Mouse (Mus musculus): ENCODE measurements around the gene Cd59a.
"Not testable (repeated sequence)": the region's sequence is repeated elsewhere in the genome, so short reads cannot be mapped to it uniquely, and the experiment has no call there.

The Cd59a gene

DNA sequence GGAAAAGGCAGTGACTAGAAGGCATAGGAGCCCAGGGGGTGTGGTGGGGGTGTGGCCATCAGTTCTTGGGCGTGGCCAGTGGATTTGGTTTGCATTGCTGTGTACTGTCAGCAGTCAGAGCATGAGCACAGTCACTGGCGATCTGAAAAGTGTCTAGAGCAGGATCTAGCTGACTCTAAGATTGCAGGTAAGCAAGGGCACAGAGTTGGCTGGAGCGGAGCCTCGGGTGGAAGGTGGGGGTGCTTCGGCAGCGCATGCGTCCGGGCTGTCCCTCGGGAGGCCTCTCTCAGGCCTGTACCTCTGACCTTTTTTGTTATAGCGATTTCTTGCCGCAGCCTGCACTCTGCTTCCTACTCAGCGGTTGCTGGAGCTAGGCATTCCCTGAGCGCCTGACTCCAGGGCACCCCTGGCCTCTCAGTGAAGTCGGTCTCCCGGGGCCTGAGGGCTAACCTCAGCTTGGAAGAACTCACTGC is at the start of gene Cd59a:
Gene Cd59a (plus strand): TSS at position 61 of the 473 bp plus-strand sequence.
- DNase-seq (ENCODE audit: low read depth, low spot score) = peak; percentile 91

DNA sequence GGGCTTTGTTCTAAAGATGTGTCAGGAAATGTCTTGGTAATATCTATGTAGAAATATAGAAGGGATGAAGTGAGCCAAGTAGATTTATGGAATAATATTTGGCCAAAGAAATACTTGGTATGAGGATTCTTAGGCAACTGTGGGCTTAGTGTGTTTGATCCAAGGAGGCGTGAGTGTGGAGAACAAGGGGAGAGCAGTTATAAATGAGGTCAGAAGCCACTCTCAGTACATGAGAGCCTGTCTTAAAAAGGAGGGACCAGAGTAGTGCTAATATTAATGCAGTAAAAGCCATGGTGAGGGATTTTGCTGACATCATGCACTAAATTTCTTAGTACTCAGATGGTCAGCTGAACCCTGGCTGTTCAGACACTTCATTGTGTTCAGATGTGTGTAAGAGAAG is 37.2 kb upstream of the Cd59a start:
- DNase-seq (ENCODE audit: low read depth, low spot score) = no peak

DNA sequence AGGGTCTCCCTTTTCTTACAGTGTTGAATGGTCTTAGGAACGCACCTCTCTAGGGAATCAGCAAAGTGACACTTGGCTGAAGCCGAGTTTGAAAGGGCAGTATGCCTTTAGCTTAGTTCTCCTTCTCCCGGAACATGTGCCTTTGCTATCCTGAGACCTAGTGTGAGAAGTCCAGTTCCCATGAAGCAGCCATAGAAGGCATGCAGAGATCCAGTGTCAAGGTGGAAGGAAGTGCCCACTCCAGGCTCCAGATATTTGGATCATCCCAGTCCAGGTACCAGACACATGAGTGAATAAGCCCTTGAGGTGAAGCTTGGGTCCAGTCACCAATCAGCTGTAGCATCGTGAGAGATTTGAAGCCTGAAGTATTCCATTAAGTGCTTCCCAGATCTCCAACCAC is 36.6 kb upstream of the Cd59a start:
- DNase-seq (ENCODE audit: low read depth, low spot score) = no peak

DNA sequence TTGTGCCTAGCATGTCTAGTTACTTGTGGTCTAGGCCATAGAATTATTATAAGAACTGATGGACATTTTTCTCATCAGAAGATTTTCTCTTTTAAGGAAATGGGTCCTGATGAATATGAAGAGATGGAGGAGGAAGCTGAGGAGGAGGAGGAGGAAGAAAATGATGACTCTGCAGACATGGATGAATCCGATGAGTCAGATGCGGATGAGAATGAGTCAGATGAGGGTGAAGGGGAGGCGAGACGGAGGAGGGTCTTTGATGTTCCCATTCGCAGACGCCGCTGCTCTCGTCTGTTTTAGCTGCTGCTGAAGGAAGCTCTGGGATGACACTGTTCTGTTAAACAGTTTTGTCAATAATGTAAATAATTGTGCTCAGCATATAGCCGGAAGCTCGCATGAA is 35.8 kb upstream of the Cd59a start:
- DNase-seq (ENCODE audit: low read depth, low spot score) = no peak

- no peak for DNase-seq (ENCODE audit: low read depth, low spot score)
These were observed 34.6 kb upstream of the Cd59a start for GRCm38 (mm10) chr2:104060996-104061395.

DNA sequence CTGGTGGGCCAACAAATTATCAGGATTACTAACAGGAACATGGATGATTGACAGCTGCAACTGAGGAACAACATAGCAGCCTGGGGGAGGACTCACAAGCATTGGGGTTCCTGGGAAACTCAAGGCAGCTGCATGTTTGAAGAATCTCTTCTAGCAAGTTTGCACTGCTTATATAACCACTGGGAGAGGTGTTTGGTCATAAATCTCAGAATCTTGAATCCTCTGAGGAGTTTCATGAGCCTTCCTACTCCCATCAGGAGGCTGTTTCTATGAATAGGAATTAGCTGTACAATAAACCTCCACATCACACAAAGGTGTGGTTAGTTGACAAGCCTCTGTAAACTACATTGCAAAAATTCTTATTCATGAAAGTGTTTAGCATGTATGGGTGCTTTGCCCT is 32.9 kb upstream of the Cd59a start:
- DNase-seq (ENCODE audit: low read depth, low spot score) = no peak

- no peak for DNase-seq (ENCODE audit: low read depth, low spot score)
These were observed 31.4 kb upstream of the Cd59a start for GRCm38 (mm10) chr2:104064152-104064551.

DNA sequence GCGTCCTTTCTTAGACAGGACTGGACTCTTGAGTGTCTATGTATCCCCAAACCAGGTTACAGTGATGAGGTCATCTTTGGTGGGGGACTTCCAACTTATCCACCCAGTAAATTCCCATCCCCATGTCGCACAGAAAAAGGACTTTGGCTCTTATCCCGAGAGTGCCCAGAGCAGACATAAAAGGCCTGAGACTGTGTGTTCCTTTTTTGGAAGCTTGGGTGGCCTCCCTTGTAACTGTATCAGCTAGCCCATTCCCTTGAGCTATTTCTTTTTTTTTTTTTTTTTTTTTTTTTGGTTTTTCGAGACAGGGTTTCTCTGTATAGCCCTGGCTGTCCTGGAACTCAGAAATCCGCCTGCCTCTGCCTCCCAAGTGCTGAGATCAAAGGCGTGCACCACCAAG is 30.1 kb upstream of the Cd59a start, which contains the start of gene Gm10912:
Gene Gm10912 (plus strand): TSS at position 301 of the 400 bp plus-strand sequence.
- not testable (repeated sequence) for DNase-seq (ENCODE audit: low read depth, low spot score)

- not testable (repeated sequence) for DNase-seq (ENCODE audit: low read depth, low spot score)
These were observed 27.2 kb upstream of the Cd59a start, which contains the start of gene Gm10799 for GRCm38 (mm10) chr2:104068450-104068849. TSS of gene Gm10799 (minus strand) at chr2:104068550.

DNA sequence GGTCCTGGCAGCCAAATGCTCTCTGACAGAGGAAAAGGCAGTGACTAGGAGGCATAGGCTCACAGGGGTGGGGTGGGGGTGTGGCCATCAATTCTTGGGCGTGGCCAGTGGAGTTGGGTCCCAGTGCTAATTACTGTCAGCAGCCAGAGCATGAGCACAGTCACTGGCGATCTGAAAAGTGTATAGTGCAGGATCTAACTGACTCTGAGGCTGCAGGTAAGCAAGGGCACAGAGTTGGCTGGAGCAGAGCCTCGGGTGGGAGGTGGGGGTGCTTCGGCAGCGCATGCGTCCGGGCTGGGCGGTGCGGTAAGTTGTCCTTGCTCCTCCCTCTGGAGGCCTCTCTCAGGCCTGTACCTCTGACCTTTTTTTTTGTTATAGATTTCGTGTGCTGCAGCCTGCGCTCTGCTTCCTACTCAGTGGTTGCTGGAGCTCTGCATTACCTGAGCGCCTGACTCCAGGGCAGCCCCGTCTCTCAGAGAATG is 25.9 kb upstream of the Cd59a start, which contains the start of gene Cd59b:
Gene Cd59b (plus strand): TSS at position 146 of the 482 bp plus-strand sequence.
- DNase-seq (ENCODE audit: low read depth, low spot score) = peak; percentile 80

- not testable (repeated sequence) for DNase-seq (ENCODE audit: low read depth, low spot score)
These were observed 17.3 kb upstream of the Cd59a start for GRCm38 (mm10) chr2:104078285-104078684.

DNA sequence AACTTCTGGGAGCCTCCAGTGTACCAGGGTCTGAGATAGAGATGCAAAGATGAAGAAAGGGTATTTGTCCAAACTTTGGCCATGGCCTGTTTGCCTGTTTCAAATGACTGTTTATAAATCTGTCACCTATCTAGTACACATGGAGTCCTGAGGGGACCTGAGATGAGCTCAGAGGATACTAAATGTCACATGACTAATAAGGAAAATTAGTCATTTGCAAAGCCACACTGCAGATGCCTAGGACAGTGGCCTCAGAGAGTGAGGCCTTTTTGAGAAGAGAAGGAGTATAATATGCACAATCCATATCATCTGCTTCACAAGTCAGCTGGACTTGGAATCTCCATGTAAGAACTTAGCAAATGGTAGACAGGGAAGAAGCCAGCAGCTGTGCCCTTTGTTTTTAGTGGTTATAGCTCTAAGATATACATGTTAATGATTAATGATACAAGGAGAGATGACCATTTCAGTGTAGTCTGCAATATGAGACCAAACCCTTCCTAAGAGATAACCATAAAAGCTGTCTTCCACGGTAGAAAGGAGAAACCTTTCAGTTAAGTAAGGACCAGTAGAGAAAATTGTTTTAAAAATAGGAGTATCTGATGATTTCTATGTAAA is 14.1 kb upstream of the Cd59a start:
- not testable (repeated sequence) for DNase-seq (ENCODE audit: low read depth, low spot score)

DNA sequence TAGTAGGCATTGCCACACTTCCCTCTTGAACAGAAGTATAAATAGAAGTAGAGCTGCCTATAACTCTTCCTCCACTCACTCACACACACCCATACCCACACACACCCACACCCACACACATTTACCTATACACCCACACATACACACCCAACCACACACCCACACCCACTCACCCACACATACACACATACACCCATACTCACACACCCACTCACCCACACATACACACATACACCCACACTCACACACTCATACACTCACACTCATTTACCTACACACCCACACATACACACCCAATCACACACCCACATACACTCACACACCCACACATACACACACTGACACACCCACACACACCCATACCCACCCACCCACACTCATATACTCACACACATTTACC is 13.1 kb upstream of the Cd59a start:
- no peak for DNase-seq (ENCODE audit: low read depth, low spot score)

GRCm38 (mm10) chr2:104084027-104084426 is 11.6 kb upstream of the Cd59a start:
- DNase-seq (ENCODE audit: low read depth, low spot score) = not testable (repeated sequence)

- not testable (repeated sequence) for DNase-seq (ENCODE audit: low read depth, low spot score)
These were observed 8.0 kb upstream of the Cd59a start for GRCm38 (mm10) chr2:104087562-104087961.

GRCm38 (mm10) chr2:104093305-104093704 is 2.3 kb upstream of the Cd59a start:
- DNase-seq (ENCODE audit: low read depth, low spot score) = no peak

DNA sequence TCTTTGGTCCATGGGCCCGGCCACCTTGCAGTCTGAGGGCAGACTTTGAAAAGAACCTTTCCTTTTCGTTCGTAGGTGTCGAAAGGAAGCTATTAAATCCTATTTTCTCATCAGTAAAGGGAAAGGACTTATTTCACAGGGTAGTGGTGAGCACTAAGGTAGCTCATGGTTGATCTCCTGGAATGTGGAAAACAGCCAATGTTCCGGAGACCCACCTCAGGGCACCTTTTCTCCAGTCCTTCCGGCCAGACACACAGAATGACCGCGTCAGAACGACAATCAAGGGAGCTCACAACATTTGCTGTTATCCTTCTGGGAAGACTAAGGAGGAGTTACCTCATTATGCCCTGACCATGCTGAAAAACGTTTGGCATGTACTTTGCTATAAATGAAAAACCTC is 655 bp downstream of the Cd59a start:
- DNase-seq (ENCODE audit: low read depth, low spot score) = peak; percentile 25

GRCm38 (mm10) chr2:104096796-104097195 is 1.2 kb downstream of the Cd59a start:
- peak; percentile 34 for DNase-seq (ENCODE audit: low read depth, low spot score)

DNA sequence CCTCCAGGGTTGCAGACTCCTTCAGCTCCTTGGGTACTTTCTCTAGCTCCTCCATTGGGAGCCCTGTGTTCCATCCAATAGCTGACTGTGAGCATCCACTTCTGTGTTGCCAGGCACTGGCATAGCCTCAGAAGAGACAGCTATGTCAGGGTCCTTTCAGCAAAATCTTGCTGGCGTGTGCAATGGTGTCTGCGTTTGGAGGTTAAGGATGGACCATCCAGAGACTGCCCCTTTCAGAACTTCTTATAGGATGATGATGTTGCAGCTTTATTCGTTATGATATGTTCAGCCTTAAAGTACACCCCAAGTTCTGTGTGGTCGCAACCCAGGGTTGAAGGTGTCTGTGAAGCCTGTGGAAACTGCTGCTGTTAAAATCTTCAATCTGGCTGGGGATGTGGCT is 1.8 kb downstream of the Cd59a start:
- DNase-seq (ENCODE audit: low read depth, low spot score) = not testable (repeated sequence)

DNA sequence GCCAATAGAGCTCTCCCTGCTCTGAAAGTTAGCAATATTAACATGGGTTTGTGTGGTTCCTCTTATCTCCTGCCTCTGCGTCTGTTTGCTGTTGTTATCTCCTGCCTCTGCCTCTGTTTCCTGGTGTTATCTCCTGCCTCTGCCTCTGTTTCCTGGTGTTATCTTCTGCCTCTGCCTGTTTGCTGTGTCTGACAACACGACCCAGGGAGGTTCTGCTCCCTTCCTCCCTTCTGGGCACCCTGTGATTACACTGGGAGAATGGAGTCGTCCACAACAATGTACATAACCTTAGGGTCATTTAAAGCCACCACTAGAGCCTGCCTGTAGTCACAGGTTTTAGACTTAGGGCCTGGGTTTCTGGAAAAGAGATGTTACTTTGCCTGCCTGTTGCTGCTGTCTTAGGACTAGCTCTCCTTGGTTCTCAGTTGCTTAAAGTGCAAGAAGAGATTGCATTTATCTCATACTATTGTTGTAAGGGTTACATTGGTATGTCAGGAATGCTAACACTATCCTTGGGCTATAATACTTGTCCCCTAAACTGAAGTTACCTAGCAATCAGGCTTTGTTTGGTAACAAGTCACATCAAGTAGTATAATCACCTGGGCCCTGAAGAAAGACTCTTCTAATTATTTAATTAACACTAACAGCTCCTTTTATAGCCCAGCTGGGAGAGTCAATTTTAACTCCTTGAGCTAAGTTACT is 3.1 kb downstream of the Cd59a start:
- DNase-seq (ENCODE audit: low read depth, low spot score) = peak; percentile 76

- no peak for DNase-seq (ENCODE audit: low read depth, low spot score)
These were observed 3.6 kb downstream of the Cd59a start for GRCm38 (mm10) chr2:104099231-104099585.

DNA sequence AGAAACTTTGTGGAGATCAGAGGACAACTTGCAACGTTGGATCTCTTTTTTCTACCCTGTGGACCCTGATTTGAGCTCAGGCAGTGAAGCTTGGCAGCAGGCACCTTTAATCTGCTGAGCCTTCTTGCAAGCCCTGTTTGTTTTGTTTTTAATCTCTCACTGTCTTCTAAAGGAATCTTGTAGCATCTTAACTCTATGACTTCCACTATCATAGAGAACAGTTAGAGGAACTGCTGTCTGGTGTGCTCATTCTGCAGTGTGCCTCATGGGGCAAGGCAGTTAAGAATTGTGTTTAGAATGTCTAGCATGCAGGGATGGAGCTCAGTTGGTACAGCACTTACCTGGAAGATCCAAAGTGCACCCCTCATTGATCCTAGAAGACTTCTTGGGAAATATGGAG is 4.3 kb downstream of the Cd59a start:
- DNase-seq (ENCODE audit: low read depth, low spot score) = no peak

GRCm38 (mm10) chr2:104104800-104105199 is 9.2 kb downstream of the Cd59a start:
- no peak for DNase-seq (ENCODE audit: low read depth, low spot score)

Measured in R1 (cell line).